Mouse (Mus musculus): Measurements from ENCODE around the gene St3gal5.

GRCm38 (mm10) chr6:72126128-72126917, 28.9 kb downstream of the St3gal5 start:
- no peak for TF ChIP-seq GATA1 (IDR thresholded peaks at IDR 0.05; ENCODE audit: borderline replicate concordance, low read length)
- no peak for TF ChIP-seq FLI1 (IDR thresholded peaks at IDR 0.05; ENCODE audit: low read length)

All from megakaryocyte, embryonic 14.5 days (primary cell).